Mouse (Mus musculus): Measurements from ENCODE around the gene Adgrl1. TPM values are rescaled to one million over a fixed set of nuclear protein-coding genes. Genes with fewer than 3 reads are reported as not detected.

Gene Adgrl1
- 20.6 and 21.6 TPM in 2 replicates for polyA plus RNA-seq (2014; fragmentation: Nextera tagmentation; extraction: Ambion mirVana)

GRCm38 (mm10) chr8:83899363-83900252 is at the start of gene Adgrl1:
Gene Adgrl1, plus strand, starts transcription at chr8:83900105.
- DNase-seq (ENCODE audit: low spot score) (peak; percentile 95), ATAC-seq (ENCODE audit: insufficient read depth, low FRiP score, low TSS enrichment) (peak; percentile 87)
- Histone ChIP-seq H3K27ac (ENCODE audit: low read depth, low read length) (peak within 1 kb of the TSS; percentile 95), H3K27me3 (ENCODE audit: control insufficient read depth, insufficient read depth, low read length) (no peaks in the 10 kb centered on the region; the same call in 1 of the 2 replicates), H3K36me3 (ENCODE audit: control insufficient read depth, insufficient read depth, low read length) (no peaks in the 10 kb centered on the region), H3K4me3 (ENCODE audit: low read depth, low read length) (peak within 1 kb of the TSS; percentile 94), H3K9ac (ENCODE audit: low read length) (peak within 1 kb of the TSS; percentile 88), H3K9me3 (ENCODE audit: control insufficient read depth, low read length) (no peaks in the 10 kb centered on the region), H3K4me2 (ENCODE audit: low read depth) (peak within 1 kb of the TSS; percentile 95), H3K4me1 (ENCODE audit: control insufficient read depth, insufficient read depth, low read length) (peaks cover 22% of the 10 kb centered on the region)
- under 1% methylated on average over 62 of the region's 70 CpGs for WGBS

GRCm38 (mm10) chr8:83852329-83852728 is 47.6 kb upstream of the Adgrl1 start:
- WGBS, result 26% methylated on average over 8 of the region's 8 CpGs
- DNase-seq (ENCODE audit: low spot score), result no peak
- H3K4me3 ChIP-seq (ENCODE audit: low read depth, low read length), result no peak overlapping the region
- H3K27me3 ChIP-seq (ENCODE audit: control insufficient read depth, insufficient read depth, low read length), result no peaks in the 10 kb centered on the region
- H3K36me3 ChIP-seq (ENCODE audit: control insufficient read depth, insufficient read depth, low read length), result no peaks in the 10 kb centered on the region
- no peak for ATAC-seq (ENCODE audit: insufficient read depth, low FRiP score, low TSS enrichment)
- peak overlapping the region; percentile 16; the same call in 1 of the 2 replicates for H3K9ac ChIP-seq (ENCODE audit: low read length)
- no peaks in the 10 kb centered on the region for H3K4me1 ChIP-seq (ENCODE audit: control insufficient read depth, insufficient read depth, low read length)
- H3K27ac ChIP-seq (ENCODE audit: low read depth, low read length), result no peak overlapping the region
- no peaks in the 10 kb centered on the region for H3K9me3 ChIP-seq (ENCODE audit: control insufficient read depth, low read length)
- H3K4me2 ChIP-seq (ENCODE audit: low read depth), result no peak overlapping the region

DNA sequence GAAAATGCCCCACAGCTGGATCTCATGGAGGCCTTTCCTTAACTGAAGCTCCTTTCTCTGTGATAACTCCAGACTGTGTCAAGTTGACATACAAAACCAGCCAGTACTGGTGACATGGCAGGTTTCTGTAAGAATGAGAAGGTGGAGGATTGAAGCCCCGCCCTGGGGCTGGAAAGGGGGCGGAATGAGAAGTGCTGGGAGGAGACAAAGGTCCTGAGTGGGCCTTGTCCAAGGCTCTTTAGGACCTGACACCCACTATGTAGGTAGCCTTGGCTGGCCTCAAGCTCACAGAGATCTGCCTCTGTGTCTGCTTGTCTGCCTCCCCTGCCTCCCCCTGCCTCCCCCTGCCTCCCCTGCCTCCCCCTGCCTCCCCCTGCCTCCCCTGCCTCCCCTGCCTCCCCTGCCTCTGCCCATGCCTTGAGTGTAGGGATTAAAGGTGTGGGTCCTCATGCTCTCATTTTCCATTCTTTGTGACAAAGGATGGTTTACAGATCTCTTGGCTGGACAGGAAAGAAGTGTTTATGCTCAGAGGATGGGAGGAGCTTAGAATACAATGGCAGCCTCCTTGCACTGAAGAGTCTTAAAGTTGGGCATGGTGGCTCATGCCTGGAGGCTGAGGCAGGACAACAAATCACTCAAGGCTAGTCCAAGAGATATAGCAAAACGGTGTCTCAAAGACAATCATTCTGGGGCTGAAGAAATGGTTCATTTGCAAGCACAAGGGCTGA is 46.4 kb upstream of the Adgrl1 start:
- no peaks in the 10 kb centered on the region for H3K4me1 ChIP-seq (ENCODE audit: control insufficient read depth, insufficient read depth, low read length)
- ATAC-seq (ENCODE audit: insufficient read depth, low FRiP score, low TSS enrichment) (no peak), DNase-seq (ENCODE audit: low spot score) (no peak)
- H3K27ac ChIP-seq (ENCODE audit: low read depth, low read length), result no peak overlapping the region
- 81% methylated on average over 3 of the region's 3 CpGs for WGBS
- no peak overlapping the region for H3K9ac ChIP-seq (ENCODE audit: low read length)
- no peaks in the 10 kb centered on the region for H3K27me3 ChIP-seq (ENCODE audit: control insufficient read depth, insufficient read depth, low read length)
- H3K9me3 ChIP-seq (ENCODE audit: control insufficient read depth, low read length), result no peaks in the 10 kb centered on the region
- no peak overlapping the region for H3K4me2 ChIP-seq (ENCODE audit: low read depth)
- H3K4me3 ChIP-seq (ENCODE audit: low read depth, low read length), result no peak overlapping the region
- no peaks in the 10 kb centered on the region for H3K36me3 ChIP-seq (ENCODE audit: control insufficient read depth, insufficient read depth, low read length)

- H3K4me1 ChIP-seq (ENCODE audit: control insufficient read depth, insufficient read depth, low read length), result no peaks in the 10 kb centered on the region
- no peak for DNase-seq (ENCODE audit: low spot score)
- no peak overlapping the region for H3K9ac ChIP-seq (ENCODE audit: low read length)
- H3K4me2 ChIP-seq (ENCODE audit: low read depth), result no peak overlapping the region
- no peak overlapping the region for H3K27ac ChIP-seq (ENCODE audit: low read depth, low read length)
- ATAC-seq (ENCODE audit: insufficient read depth, low FRiP score, low TSS enrichment), result no peak
- WGBS, result 92% methylated on average over 6 of the region's 6 CpGs
- H3K9me3 ChIP-seq (ENCODE audit: control insufficient read depth, low read length), result no peaks in the 10 kb centered on the region
- no peak overlapping the region for H3K4me3 ChIP-seq (ENCODE audit: low read depth, low read length)
- no peaks in the 10 kb centered on the region for H3K27me3 ChIP-seq (ENCODE audit: control insufficient read depth, insufficient read depth, low read length)
- no peaks in the 10 kb centered on the region for H3K36me3 ChIP-seq (ENCODE audit: control insufficient read depth, insufficient read depth, low read length)
These were observed 43.3 kb upstream of the Adgrl1 start for GRCm38 (mm10) chr8:83856486-83857065.

DNA sequence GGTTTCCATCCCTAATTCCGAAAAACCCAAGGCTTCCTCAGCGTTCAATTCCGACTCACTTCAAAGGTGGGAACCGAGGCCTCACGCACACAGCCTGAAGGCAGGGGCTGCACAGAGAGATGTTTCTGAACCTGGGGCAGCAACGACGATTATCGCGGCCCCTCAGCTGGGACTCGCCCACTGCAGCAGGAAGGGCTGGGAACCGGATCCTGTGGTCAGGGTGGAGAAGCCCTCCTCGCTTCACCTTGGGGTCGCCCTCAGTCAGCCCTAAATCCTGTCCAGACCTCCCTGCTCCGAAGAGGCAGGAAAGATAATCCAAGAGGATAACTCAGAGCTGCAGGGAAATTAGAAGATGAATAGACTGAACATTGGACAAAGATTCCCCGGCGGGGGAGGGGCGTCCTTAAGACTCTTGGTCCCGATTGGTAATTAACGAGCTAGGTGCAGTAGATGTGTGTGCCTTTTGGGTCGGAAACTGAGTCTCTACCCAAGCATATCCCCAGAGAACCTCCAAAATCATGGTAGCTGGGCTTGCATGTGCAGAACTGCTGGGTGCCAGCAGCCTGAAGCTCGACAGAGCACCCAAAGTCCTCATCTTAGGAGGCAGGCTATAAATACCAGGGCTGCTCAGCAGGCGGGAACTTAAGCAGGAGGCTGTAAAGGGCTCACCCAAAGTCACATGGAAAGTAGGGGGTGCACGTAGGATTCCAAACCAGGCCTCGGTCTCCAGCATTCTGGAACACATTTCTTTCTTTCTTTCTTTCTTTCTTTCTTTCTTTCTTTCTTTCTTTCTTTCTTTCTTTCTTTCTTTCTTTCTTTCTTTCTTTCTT is 37.3 kb upstream of the Adgrl1 start:
- Histone ChIP-seq H3K27ac (ENCODE audit: low read depth, low read length) (no peak overlapping the region), H3K9ac (ENCODE audit: low read length) (peak overlapping the region; percentile 37)
- DNase-seq (ENCODE audit: low spot score), result peak; percentile 28

DNA sequence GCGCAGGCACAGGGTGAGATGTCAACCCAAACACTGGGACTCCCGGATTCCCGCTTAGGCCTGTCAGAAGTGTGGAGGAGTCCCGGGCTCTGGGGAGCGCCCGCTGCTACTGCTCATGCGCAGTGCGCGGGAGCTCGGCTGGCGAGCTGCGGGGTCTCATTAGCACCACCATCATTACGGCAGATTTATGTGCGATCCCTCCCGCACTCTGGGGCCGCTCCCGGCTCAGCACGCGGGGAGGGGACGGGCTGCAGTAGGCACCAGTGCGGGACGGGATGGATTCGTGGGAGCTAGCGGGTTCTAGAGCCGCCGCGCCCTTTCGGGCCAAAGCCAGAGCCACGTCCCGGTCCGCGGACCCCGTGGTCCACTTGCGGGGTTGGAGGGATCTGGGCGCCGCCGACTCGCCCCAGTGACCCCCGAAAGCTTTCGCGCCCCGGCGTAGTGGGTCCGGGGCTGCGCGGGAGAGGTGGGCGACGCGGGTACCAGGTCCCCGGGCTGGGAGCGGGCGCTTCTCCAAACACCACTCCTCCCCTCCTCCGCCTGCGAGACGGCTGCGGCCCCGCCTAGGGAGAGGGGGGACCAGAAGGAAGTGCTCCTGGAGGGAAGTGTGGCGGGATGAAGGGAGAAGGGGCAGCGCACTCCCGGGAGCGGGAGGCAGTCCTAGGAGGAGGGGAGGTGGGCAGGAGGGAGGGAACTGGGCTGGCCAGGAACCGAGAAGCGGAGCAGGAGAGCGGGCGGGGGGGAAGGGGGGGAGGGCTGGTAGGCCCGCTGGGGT is 24.8 kb upstream of the Adgrl1 start:
- peak; percentile 88 for ATAC-seq (ENCODE audit: insufficient read depth, low FRiP score, low TSS enrichment)
- under 1% methylated on average over 51 of the region's 66 CpGs for WGBS
- H3K9me3 ChIP-seq (ENCODE audit: control insufficient read depth, low read length), result no peaks in the 10 kb centered on the region
- no peaks in the 10 kb centered on the region for H3K36me3 ChIP-seq (ENCODE audit: control insufficient read depth, insufficient read depth, low read length)
- peaks cover 13% of the 10 kb centered on the region; the same call in 1 of the 2 replicates for H3K27me3 ChIP-seq (ENCODE audit: control insufficient read depth, insufficient read depth, low read length)
- H3K9ac ChIP-seq (ENCODE audit: low read length), result peak overlapping the region; percentile 72
- peaks cover 8% of the 10 kb centered on the region for H3K4me1 ChIP-seq (ENCODE audit: control insufficient read depth, insufficient read depth, low read length)
- peak overlapping the region; percentile 94 for H3K4me2 ChIP-seq (ENCODE audit: low read depth)
- H3K4me3 ChIP-seq (ENCODE audit: low read depth, low read length), result peak overlapping the region; percentile 63
- H3K27ac ChIP-seq (ENCODE audit: low read depth, low read length), result no peak overlapping the region
- peak; percentile 86 for DNase-seq (ENCODE audit: low spot score)

More for the DNA sequence above, 37.3 kb upstream of the Adgrl1 start:
- no peak for ATAC-seq (ENCODE audit: insufficient read depth, low FRiP score, low TSS enrichment)
- no peaks in the 10 kb centered on the region for H3K9me3 ChIP-seq (ENCODE audit: control insufficient read depth, low read length)
- no peaks in the 10 kb centered on the region for H3K36me3 ChIP-seq (ENCODE audit: control insufficient read depth, insufficient read depth, low read length)
- 0 out of 2 replicates have a peak, but pooled peaks cover 2% of the 10 kb centered on the region for H3K27me3 ChIP-seq (ENCODE audit: control insufficient read depth, insufficient read depth, low read length)
- 6% methylated on average over 24 of the region's 24 CpGs for WGBS
- peak overlapping the region; percentile 49 for H3K4me2 ChIP-seq (ENCODE audit: low read depth)
- 0 out of 2 replicates have a peak, but pooled peaks cover 3% of the 10 kb centered on the region for H3K4me1 ChIP-seq (ENCODE audit: control insufficient read depth, insufficient read depth, low read length)
- peak overlapping the region; percentile 19; the same call in 1 of the 2 replicates for H3K4me3 ChIP-seq (ENCODE audit: low read depth, low read length)

DNA sequence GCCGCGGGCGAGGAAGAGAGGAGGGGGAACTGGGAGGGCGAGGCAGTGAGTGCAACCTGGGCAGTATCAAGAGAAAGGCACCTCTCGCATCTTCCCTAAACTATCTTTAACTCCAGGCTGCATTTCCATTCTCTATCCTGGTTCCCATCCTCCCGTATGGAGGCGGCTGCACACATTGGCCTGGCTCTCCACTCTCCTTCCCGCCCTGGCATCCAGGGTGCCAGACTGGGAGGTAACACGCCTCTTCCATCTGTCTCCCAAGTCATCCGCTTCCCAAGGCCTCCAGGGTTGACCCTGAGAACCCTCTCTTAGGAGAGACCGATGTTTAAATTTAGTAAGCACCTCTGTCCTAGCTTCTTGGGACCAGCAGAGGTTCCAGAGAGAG is 24.3 kb upstream of the Adgrl1 start:
- Histone ChIP-seq H3K4me2 (ENCODE audit: low read depth) (peak overlapping the region; percentile 94), H3K36me3 (ENCODE audit: control insufficient read depth, insufficient read depth, low read length) (no peaks in the 10 kb centered on the region), H3K27me3 (ENCODE audit: control insufficient read depth, insufficient read depth, low read length) (peaks cover 13% of the 10 kb centered on the region; the same call in 1 of the 2 replicates), H3K4me3 (ENCODE audit: low read depth, low read length) (peak overlapping the region; percentile 63), H3K27ac (ENCODE audit: low read depth, low read length) (no peak overlapping the region), H3K9me3 (ENCODE audit: control insufficient read depth, low read length) (no peaks in the 10 kb centered on the region), H3K9ac (ENCODE audit: low read length) (peak overlapping the region; percentile 72), H3K4me1 (ENCODE audit: control insufficient read depth, insufficient read depth, low read length) (peaks cover 8% of the 10 kb centered on the region)
- WGBS, result 0% methylated on average over 7 of the region's 11 CpGs
- DNase-seq (ENCODE audit: low spot score) (no peak), ATAC-seq (ENCODE audit: insufficient read depth, low FRiP score, low TSS enrichment) (peak; percentile 26; the same call in 1 of the 2 replicates)
